Mouse (Mus musculus) thymus, adult 2 months (tissue): ENCODE results near the gene Slc4a1.

Source experiments
- CTCF ChIP-seq: fragments of 200-500 bp; IDR thresholded peaks from 2 replicates; pipeline ENCODE4 v1.5.1; 2012; ENCODE audit warnings: mild to moderate bottlenecking, control low read depth, low read length, moderate library complexity, borderline replicate concordance; ENCODE audit not compliant: control insufficient read depth, poor library complexity, insufficient read depth; ENCODE audit errors: extremely low read depth
- POLR2A ChIP-seq: fragments of 200-500 bp; IDR thresholded peaks from 2 replicates; pipeline ENCODE4 v1.6.1; 2012; ENCODE audit warnings: mild to moderate bottlenecking, low read length, control low read depth, moderate library complexity; ENCODE audit not compliant: control insufficient read depth, poor library complexity, insufficient read depth; ENCODE audit errors: extremely low read depth

DNA sequence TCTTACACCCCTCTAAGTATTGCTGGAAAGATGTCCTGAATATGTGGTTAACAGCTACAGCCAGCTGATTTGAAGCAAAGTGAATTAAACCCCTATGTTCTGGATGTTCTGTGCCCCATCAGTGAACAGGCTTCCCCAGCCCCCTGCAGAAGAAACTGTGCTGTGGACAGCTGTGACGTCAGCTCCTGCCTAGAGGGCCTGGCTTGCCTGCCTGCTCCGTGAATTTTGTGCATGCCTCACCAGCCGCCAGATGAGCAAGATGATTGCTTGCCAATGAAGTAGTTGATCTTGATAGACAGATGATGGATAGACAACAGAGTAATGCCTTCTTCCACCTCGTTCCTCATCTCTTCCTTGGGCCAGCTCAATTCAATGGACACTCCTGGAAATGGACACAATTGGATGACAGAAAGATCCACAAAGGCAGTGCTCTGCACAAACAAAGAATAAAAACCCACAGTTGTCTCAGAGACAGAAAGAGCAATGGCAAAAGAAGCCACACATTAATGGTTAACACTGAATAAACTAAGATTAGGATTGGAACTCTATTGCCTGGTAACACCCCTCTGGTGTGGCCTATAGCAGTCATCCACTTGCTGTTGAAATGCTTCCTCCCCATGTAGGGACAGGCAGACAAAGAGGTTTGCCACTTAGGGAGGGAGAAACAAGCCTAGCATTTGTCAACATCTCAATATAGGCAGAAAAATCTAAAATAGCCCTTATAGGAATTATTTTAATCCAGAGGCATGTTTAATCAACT, 15.5 kb upstream of the Slc4a1 start:
- TF ChIP-seq CTCF, result no peak
- no peak for TF ChIP-seq POLR2A
